Mouse (Mus musculus) adipocyte (in vitro differentiated cells): ENCODE data around the gene Myo9b.

Experiments
- DNase-seq: peaks from one replicate; pipeline ENCODE4 v3.0.0-alpha.2; 2016; ENCODE audit warnings: low spot score

Gene Myo9b

DNA sequence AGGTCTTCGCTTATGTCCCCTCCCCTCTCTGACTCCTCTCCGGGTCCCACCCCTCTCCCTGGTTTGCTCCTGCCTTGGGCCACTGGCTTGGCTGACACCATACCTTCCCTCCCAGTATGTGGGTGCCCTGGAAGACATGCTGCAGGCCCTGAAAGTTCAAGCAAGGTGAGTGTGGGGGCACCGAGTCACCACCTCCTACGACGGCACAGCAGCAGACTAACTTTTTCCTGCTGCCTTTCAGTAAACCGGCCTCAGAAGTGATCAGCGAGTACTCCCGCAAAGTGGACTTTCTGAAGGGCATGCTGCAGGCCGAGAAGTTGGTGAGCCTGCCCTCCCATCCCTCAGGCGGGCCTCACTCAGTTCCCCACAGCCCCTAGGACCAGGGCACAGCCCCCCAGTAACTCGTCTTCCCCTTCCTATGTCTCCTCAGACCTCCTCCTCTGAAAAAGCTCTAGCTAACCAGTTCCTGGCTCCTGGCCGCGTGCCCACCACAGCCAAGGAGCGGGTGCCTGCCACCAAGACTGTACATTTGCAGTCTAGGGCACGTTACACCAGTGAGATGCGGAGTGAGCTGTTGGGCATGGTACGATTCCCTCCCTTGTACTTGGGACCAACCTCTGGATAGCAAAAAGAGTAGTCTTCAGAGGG, 95.1 kb downstream of the Myo9b start:
- peak; percentile 47 for DNase-seq

DNA sequence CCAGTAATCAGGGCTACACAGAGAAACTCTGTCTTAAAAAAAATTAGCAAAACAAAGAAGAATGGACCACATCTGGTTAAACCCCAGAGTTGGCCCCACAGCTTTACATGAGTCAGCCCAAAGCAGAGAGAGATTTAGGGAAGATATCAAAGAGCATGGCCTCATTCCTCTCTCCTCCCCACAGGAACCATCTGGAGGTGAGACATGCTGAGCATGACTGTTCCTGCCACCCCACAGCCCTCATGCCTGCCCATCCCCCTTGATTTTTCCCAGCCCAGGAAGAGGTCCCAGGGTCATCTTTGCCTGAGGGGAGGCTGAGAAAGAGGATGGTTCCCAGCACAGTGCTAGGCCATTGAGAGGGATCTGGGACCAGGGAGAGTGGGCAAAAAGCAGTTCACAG, 95.9 kb downstream of the Myo9b start:
- no peak for DNase-seq

DNA sequence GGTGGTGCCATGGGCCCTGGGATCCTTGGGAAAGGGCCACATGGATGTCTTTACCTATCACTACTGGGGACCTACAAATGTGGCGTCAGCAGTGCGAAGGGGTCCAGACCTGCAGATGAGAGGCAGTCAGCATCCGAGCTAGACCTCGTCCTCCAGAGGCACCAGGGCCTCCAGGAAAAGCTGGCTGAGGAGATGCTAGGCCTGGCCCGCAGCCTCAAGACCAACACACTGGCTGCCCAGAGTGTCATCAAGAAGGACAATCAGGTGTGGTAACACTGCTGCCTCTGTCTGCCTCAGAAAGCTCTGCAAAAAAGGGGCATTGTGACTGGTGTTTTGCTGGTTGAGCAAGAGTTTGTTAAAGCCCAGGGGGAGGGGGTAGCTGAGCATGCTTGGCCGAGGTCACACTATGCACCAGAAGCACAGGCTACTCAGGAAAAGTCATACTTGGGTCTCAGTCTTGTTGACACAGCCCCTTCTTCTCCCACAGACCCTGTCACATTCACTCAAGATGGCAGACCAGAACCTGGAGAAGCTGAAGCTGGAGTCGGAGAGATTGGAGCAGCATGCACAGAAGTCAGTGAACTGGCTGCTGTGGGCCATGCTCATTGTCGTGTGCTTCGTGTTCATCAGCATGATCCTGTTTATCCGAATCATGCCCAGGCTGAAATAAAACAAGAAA, 96.7 kb downstream of the Myo9b start:
- no peak for DNase-seq

DNA sequence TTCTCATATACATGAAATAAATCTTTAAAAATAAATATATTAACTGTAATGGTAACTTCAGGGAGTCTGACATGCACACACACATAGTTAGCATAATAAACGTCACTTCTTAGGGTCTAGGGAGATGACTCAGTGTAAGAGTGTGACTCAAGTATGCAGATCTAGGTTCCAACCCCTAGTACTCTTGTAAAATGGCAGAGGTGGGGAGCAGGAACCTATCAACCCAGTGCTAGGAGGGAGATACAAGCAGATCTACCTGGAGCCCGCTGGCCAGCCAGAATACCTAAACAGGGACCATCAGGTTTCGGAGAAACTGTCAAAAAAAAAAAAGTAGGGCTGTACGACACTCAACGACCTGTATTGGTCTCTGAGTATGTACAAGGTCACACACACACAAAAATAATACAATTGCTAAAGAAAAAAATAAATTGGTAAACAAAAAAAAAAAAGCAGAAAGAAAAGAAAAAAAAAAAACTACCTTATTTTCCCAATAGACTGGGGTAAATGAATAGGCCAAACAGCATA, 98.3 kb downstream of the Myo9b start:
- no peak for DNase-seq

DNA sequence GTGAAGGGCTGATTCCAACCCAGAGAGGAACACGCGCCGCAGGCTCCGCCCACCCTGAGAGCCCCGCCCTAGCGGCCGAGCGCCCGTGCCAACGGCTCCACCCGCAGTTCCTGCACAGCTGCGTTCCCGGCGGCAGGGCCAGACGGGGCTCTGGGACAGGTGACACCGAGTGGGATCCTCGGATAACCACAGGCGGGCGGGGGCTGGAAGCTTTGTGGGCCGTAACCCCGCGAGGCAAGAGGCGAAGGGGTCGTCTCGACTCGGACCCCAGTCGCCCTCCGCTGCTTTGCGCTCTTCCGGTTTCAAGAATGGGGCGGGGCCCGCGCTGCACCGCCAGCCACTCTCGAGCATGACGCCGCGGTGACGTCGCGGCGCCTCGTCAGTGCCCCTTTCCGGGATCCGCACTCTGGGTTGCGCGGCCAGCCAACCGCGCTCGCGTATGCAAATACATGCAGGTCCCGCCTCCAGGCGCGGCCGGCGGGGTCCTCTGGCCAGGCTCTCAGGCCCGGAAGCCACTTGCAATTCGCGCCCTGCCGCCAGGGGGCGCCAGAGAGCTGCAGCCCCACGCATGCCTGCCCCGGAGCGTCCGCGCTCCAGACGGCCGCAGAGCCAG, 98.8 kb downstream of the Myo9b start, which contains the start of gene Ocel1:
Gene Ocel1, plus strand, starts transcription at position 63 of the 613 bp plus-strand sequence.
- peak; percentile 96 for DNase-seq

DNA sequence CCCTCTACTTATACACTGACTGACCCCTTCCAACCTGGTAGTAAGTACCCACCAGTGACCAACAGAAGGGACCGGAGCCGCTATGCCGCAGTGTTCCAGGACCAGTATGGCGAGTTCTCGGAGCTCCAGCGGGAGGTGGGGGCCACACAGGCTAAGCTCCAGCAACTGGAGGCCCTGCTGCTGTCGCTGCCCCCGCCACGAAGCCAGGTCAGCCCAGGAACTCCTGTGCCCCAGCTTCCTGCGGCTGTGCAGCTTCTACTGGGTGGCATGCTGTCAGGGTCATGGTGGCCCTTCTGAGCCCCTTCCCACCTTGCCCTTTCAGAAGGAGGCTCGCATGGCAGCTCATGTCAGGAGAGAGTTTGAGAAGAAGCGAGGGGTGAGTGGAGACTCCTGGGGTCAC, 99.9 kb downstream of the Myo9b start:
- no peak for DNase-seq

DNA sequence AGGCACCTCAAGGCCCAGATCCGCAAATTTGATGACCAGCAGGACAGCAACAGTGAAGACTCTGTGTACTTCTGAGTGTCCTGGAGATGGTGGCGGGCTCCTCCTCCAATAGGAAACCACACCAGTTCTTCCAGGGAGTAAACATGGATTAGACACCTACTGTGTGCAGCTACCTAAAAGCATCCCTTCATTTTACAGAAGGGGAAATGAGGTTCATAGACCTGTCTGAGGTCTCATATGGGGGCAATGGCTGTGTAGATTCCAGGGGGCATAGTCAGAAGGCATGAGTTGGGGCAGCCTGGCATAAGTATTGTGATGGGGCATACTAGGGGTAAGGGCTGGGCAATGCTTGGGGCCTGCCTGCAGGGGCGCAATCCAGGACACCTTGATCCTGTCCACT, 100.5 kb downstream of the Myo9b start:
- DNase-seq = no peak

DNA sequence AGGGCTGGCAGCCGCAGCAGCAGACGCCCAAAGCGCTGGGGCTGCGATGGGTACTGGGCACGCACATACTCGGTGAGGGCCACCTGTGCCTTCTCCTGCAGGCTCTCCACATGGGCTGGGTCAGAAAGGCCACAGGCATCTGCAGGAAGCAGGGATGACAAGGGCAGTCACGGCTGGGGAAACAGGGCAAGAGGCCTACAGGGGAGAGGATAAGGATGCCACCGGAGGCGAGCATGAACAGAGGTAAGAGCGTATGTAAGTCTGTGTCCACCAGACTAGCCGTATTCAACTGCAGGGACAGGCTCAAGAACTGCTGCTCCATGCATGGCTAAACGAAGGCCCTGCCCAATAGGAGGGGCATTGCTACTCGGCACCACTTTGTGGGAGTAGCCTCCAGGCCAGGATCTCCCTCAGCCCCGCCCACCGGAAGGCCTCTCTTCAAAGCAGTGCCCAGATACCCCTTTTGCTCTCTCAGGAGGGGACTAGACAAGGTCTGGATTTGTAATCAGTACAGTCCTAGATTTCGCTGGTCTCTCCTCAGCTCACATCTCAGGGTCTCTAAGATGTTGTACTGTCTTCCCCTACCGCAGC, 102.2 kb downstream of the Myo9b start:
- no peak for DNase-seq

DNA sequence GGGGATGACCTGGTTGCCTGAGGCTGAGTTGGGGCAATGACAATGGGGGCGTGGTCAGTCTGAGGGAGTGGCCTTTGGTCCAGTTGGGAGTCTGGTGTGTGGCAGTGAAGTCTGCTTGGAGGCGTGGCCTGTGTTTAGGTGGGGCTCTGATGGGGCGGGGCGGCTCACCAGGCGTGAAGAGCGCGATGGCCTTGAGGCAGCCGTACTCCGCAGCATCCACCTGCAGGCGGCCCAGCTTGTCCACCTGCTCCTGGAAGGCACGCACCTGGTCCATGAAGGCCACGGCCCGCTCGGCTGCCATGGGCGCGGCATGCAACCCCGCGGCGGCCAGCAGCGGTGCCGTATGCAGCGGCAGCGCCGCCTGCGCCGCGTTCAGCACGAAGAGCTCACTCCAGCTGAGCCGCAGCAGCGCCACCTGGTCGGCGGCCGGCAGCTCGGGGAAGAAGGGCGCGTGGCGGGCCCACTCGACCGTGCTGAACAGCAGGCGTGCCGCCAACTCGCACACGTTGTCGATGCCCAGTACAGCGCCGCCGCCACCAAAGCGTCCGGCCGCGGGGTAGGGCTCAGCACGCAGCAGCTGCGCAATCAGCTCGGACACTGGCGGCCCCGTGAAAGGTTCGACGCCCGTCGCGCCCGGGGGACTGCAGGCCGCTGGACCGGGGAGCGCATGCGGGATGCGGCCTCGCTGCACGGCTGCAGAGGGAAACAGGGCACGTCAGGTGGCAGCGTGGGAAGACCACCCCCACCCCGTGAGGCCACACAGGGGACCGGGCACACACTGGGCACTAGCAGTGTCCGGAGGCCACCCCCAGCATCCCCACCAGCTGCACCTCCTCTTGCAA, 103.3 kb downstream of the Myo9b start:
- no peak for DNase-seq

DNA sequence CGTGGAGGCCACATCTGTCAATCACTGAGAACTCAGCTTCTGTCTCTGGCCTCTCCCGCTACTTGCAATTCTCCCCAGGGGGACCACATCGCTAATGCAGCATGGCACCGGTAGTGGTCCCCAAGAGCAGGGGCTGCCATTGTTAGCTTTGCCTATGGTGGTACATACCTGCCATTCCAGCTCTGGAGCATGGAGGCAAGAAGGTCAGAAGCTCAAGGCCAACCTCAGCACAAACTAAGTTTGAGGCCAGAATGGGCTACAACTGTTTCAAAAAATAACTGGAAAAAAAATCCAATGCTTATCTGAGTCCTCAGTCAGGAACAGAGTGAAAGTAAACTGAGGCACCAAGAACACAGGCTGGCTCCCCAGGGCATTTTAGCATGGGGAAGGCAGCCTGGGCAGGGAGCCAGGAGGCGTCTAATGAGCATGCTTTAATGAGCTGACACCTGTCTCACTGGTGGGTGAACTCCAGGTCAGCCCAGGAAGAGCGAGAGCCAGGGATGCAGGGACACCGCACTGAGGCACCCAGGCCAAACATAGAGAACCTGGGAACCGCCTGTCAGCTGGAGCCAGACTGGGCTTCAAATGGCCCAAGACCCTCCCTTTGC, 104.0 kb downstream of the Myo9b start:
- no peak for DNase-seq

DNA sequence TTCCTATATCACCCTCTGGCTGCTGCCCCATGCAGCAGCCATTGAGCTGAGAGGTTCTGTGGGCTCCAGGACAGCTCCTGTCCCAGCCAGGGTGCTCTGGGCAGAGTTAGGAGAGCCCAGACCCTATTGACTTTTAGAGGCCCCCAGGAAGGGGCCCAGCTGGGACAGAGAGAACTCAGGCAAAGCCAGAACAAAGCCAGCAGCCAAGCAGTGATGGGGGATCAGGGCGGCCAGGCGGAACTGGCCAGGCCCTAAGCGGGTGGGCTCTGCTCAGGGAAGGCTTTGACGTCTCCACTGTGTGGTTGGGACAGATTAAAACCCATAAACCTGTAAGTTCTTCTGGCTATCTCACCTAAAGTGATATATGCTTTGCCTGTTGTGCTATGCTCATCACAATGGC, 106.5 kb downstream of the Myo9b start:
- DNase-seq = no peak

DNA sequence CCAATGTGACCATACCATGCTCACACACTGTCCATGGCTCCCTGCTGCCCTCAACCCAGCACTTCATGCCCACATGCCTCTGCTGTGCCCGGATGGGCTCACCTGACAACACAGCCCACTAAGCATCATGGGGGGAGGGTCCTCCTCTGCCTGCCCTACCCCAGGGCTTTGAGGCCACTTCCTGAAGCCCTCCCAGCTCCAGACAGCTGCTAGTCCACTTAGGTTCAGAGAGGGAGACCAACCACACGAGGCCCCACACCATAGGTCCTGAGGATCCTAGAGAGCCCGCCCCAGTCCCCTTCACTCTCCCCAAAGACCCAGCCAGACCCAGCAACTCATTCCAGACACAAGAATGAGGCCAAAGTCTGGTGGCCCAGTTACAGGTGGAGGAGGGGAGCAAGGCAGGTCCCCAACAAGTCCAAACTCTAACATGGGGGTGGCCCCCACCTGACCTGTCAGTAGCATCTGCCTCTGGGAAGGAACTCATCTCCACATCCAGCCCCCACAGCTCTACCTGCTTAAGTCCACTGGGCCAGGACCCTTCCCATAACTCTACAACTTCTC, 107.1 kb downstream of the Myo9b start:
- no peak for DNase-seq

DNA sequence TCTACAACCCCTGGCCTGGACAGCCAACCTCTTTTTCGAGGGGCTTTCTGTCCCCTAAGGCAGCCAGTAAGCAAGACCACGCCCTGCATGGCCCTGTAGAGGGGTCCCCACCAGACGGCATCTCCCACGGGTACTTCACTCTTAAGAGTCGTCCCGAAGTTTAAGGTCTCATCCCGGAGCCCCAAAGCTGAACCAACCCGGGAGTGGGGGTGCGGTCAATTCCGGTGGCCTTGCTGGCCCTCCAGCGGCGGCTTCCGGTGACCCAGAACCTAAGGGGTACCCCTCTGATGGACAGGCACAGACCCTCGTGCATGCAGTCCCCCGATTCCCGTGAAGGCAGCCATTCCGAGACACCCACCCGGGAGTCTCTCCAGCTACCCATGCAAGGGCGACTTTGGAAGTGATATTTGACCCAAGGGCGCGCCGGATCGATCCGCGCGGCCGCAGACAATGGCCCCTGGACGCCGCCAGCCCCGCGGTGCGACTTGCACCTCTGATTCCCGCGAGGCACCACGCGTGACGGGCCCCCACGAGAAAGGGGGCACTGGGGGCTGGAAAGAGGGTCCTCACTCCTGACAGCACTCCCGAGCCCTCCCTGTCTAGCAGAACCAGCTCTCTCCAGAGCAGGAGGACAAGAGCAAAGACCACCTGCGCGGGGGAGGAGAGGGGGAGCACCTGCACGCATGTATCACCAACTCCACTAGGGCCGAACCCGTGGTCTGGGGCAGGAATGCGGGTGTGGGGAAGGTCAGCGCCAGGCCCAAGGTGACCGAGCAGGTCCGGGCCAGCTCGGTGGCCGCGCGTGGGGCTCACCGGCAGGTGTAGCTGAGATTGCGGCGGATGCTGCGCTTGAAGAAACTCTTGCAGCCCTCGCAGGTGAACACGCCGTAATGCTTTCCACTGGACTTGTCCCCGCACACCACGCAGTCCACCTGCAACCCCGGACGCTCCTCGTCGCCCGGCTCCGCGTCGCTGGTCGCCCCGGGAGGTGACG, 108.0 kb downstream of the Myo9b start:
- DNase-seq = no peak

DNA sequence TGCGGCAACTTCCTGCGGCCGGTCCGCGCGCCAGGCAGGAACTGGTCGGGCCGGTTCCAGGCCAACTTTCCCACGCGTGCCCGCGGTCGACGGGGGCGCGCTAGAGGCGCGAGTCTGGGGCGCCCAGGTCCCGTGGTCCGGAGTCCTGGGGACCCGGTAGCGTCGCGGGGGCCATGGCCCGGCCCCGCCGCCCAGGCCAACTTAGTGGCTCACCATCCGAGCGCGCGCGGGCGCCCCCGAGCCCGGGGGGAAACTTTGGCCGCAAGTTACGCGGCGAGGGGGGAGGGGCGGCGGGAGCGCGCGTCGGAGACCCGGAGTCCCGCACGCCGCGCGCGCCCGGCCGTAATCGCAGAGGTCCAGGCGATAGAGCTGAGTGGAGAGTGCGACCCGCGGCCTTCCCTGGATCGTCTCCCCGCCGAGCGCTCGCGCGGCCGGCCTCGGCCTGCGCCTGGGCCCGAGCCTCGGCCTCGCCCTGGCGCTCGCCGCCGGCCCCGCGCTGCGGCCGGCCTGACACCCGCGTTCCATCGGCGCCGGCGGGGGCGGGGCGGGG, 109.0 kb downstream of the Myo9b start, which contains the start of gene Nr2f6:
Gene Nr2f6, minus strand, starts transcription at position 540 of the 550 bp plus-strand sequence.
- peak; percentile 71 for DNase-seq

DNA sequence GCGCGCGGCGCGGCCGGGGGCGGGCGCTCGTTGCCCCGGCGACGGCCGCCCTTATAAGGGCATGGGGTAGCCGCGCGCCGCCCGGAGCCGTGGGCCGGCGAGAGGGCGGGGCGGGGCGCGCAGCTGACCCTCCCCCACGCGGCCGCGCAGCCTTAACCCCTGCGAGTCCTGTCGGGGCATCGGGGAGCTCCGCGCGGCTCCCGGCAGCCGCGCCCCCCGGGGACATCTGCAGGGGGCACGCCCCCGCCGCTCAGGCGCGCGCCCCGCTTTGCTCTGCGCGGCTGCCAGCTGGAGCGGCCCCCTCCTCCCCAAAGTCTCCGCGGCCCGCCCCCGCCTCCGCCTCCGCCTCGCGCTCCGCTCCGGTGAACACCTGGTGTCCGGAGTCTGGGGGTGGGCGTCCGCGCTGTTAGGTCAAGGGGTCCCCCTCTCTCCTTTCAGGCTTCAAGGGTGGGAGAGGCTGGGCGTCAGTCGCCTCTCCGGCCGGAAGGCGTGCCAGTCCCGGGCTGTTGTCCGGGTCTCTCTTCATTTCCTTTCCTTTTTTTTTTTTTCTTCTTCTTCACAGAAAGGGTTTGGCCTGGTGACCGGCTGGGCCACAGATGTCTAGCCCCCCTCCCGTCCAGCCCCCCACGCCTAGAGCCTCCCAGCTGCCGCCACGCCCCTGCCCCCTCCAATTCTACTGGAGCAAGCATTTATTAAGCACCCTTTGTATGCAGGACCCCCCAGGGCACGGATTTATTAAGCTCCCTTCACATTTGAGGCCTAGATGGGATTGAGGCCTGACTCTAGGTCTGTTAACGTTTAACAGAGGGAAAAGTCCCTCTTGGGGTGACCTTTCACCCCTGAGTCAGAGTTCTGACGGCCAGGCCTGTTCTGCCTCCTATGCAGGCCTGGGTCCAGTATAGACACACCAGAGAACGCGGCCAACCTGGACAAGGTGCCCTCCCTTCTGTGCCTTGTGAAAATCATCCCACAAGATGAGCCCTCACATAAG, 109.8 kb downstream of the Myo9b start:
- DNase-seq = peak; percentile 83

DNA sequence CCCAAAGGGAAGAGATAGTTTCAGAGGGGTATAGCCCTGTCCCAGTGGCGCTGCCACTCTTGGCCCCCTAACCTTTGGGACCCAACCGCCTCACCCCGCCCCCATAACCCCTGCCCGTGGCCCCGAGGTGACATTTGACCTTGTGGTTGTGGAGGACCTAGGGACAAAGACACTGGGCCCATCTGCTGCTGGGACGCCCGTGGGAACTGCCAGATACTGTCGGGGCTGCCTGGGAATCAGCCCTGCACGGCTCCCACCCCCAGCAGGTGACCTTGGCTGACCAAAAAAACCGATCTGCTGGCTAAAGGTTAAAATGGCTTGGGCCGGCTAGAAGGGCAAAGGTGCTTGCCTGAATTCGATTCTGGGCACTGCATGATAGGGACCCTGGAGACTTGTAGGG, 110.9 kb downstream of the Myo9b start:
- DNase-seq = no peak

DNA sequence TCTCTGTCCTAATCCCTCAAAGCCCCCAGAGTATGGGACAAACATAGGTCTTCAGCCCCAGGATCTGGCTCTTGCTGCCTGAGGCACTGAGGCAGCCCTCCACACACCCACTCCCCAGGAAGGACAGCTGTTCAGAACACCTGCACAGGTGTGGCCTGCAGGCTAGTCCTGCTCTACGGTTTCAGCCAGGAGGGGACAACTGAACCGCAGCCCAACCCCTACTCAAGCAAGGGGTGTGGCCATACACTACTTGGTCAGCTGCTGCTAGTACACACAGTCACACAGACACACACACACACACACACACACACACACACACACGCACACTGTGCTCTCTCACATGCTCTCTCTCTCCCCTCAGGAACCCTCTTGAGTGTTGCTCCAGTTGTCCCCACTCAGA, 111.3 kb downstream of the Myo9b start:
- no peak for DNase-seq

DNA sequence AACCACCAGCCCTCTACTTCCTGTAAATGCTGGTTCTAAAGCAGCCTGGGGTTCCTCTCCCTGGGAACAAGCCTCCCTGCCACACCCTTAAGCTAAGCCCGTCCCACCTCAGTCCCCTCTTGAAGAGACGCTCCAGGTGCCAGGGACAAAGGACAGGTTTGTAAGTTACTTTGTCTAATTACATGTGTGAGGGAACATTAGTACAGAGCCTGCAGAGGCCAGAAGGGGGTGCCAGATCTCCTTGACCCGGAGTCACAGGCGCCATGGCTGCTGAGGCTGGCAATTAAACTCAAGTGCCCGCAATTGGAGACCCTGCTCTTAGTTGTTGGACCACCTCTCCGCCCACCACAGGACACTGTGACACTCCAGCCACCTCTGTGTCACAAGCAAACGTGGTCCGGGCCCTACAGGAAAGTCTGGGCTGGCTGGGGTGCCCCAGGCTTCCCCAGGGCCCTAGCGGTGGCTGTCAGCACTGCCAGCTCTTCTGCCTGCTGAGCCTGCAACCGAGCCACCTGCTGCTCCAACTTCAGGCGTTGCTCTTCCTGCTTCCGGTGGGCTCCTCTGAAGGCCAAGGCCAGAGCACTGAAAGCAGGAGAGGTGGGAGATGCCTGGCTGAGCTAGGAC, 112.8 kb downstream of the Myo9b start:
- no peak for DNase-seq
